Mouse (Mus musculus) thymus, postnatal 36 days (tissue): ENCODE measurements around the gene Mapk14.
"Not testable (repeated sequence)": the region's sequence is repeated elsewhere in the genome, so short reads cannot be mapped to it uniquely, and the experiment has no call there.

ENCODE experiments used
- DNase-seq, 2 experiments: peaks; one replicate each; pipeline ENCODE4 v3.0.0; 2022; ENCODE audit warnings: mixed read lengths in 2 of 2

Gene Mapk14

DNA sequence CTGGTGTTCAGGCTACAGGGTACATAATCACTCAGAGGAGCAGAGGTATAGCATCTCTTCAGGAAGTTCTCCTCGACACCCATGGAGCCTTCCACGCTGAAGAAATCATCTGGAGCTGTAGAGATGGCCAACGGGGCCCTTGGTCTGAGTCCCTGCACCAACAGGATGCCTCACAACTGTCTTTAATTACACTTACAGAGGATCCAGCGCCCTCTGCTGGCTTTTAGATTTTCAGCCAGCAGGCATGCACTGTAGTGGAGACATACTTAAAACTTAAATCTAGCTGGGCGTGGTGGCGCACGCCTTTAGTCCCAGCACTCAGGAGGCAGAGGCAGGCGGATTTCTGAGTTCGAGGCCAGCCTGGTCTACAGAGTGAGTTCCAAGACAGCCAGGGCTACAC is 52.8 kb downstream of the Mapk14 start:
- peak; percentile 16 to 32 for DNase-seq

DNA sequence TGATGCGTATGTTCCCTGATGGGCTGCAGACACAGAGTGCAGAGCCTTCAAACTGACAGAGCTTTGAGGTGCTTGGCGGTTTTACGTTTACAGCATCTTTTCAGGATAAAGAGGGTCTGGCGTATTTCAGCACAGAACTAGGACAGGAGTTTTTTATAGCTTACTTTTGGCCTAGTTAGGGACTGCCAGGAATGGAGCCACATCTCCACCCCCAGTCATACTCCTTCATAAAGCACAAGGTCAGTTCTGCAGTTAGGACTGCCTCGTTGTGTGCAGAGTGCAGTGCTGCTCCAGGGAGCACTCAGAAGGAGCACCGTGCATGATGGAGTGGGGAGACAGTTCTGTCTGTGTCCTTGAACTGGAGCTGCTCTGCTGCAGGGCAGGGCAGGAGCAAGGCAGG is 54.6 kb downstream of the Mapk14 start:
- DNase-seq: no peak

DNA sequence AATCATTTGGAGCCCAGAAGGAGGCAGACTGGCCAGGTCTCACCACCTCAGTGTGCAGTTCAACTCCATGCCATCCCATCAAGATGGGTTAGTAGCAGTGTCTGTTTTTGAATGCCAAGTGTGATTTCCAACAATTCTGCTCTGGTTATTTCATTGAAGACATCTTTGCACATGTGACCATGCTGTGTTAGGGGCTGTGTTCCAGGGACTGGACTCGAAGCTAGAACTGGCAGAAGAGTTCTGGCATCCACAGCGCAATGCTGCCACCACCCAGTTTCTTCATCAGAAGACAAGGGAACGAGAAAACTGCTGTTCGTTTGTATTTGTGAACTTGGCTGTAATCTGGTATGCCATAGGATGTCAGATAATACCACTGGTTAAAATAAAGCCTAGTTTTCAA is 56.9 kb downstream of the Mapk14 start:
- no peak for DNase-seq

DNA sequence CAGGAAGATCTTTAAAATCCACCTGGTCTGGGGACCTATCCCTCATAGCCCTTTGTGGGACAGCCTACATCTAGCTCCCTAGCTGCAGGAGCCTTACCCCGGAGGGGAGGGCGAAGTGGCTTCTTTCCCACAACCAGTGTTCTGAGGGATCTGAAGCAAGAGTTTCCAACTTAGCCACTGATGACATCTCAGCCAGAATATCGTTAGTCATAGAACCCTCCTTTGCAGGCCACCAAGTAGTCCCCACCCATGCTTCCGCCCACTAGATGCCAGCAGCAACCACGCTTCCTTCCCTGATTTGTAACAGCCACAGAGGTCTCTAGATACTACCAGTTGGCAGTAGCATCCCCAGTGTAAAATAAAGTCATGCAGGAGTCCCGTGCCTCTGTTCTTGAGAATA is 59.5 kb downstream of the Mapk14 start:
- peak in 1 of 2 experiments; percentile 9 for DNase-seq

DNA sequence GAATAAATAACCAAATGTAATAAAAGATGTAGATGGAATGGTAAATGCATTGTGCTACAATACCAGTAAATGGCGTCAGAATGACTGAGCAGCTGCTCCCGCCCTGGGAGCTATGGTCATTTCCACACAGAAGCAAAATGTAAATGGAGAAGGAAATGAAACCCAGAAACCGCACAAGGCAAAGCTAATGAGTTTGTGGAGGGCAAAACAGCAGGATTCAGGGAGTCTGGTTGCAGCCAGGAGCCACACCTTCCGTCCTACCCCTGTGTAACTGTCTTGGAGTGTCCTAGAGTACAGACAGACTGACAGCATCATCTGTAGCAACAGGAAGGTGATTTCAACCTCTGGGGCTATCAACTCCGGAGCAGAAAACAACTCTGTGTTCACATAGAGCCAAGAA is 65.3 kb downstream of the Mapk14 start:
- DNase-seq: no peak

GRCm38 (mm10) chr17:28757470-28757869 is 66.3 kb downstream of the Mapk14 start:
- DNase-seq: no peak

DNA sequence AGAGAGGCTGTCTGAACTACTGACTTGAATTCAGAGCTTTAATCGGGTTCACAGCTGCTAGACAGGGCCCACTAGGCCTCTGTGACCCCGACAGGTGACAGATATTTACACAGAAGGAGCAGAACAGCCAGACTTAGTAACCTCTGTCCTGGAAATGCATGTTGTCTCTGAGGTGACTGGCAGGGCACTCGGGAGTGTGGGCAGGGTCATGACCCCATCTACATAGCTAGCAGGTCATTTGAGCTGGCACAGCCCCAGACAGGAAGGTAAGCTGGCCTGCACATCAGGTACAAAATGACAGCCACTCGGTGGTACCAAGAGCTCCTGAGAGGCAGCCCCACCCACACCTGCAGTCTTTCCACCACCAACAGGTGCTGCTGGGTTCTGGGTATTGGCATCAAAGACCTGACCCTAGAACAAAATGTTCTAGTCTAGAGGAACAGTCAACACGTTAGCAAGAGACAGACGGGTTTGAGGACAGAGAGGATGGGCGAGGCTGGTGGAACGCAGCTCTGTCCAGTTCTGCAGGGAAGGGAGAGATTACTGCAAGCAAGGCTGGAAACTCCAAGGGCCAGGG is 69.7 kb downstream of the Mapk14 start:
- DNase-seq: no peak

- DNase-seq: peak; percentile 70 to 75
Measured at GRCm38 (mm10) chr17:28761871-28762270, 70.7 kb downstream of the Mapk14 start.

- DNase-seq: no peak
Measured at GRCm38 (mm10) chr17:28766203-28766602, 75.1 kb downstream of the Mapk14 start.

DNA sequence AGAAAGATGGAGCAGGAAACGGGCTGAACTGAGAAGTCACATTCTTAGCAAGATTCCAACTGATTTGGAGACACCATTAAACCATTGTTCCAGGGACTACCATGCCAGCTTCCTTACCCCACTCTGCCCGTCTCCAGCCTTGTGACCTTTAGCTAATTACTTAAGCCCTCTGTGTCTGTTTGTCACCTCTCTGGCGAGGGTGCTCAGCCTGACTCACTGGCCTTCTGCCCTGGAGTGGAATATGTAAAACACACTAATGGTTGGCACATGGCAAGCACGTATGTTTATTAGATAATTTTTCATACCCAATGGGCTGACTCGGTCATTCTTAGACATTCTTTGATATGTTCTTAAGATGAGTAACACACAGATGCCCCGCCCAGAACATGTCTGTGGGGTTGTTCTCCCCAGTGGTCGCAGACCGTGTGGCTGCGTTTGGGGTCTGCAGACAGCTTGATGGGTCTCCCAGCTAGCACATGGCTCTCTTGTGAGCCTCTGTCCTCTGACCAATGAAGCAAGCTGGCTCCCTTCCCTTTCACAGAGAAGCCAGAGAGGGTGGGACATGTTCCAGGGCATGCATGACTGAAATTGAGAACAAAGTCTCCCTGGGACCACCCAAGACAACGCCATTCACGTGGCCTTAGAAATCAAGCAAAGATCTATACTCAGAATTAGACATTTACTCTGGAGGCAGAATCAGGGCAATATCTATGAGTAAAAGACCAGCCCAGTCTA is 75.8 kb downstream of the Mapk14 start:
- DNase-seq: no peak

- peak in 1 of 2 experiments; percentile 8 for DNase-seq
Measured at GRCm38 (mm10) chr17:28769121-28769874, 78.2 kb downstream of the Mapk14 start, which contains the start of gene Mapk13. TSS of gene Mapk13 (plus strand) at chr17:28769297.

DNA sequence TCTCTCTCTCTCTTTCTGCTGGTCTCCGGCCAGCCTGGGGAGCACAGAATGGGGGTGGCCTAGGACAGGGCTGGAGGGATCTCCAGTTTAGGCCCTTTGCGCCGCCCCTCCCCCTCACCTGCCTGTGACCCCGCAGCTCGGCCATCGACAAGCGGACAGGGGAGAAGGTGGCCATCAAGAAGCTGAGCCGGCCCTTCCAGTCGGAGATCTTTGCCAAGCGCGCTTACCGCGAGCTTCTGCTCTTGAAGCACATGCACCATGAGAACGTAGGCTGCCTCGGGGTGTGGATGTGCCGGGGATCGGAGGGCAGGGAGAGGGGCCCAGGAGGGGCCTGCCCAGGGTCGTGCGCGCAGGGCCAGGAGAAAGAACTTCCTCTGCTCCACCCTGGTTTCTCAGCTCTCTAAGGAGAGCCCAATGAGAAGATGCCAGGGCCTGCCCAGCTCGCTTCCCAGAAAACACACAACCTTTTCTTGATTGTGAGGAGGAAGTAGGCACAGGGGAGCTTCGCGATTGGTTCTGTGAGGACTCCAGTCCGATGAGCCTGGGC is 78.8 kb downstream of the Mapk14 start:
- DNase-seq: no peak

- no peak for DNase-seq
Measured at GRCm38 (mm10) chr17:28771289-28771688, 80.2 kb downstream of the Mapk14 start.

DNA sequence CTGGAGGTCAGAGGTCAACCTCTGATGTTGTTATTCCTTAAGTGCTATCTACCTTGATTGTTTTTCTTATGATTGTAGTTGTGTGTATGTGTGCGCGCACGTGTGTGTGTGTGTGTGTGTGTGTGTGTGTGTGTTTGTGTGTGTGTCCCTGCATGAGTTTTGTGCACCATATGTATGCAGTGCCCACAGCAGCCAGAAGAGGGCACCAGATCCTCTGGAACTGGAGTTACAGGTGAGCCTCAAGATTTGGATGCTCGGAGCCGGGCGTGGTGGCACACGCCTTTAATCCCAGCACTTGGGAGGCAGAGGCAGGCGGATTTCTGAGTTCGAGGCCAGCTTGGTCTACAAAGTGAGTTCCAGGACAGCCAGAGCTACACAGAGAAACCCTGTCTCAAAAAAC is 83.2 kb downstream of the Mapk14 start:
- DNase-seq: not testable (repeated sequence)

GRCm38 (mm10) chr17:28775161-28775560 is 84.0 kb downstream of the Mapk14 start:
- no peak for DNase-seq

DNA sequence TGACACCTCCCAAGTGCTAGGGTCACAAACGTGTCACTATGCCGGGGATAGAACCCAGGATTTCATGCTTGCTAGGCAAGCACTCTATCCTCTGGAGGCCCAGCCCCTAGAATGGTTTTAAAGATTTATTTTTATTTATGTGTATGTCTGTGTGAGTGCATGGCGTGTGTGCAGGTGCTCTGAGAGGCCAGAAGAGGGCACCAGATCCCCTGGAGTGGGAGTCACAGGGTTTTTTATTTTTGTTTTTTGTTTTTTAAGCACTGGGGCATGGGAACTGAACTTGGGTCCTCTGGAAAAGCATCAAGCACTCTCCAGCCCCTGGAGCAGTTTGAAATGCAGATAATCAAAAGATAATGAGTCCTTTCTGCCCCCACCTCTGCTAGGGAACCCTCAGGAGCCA is 85.7 kb downstream of the Mapk14 start:
- DNase-seq: no peak

DNA sequence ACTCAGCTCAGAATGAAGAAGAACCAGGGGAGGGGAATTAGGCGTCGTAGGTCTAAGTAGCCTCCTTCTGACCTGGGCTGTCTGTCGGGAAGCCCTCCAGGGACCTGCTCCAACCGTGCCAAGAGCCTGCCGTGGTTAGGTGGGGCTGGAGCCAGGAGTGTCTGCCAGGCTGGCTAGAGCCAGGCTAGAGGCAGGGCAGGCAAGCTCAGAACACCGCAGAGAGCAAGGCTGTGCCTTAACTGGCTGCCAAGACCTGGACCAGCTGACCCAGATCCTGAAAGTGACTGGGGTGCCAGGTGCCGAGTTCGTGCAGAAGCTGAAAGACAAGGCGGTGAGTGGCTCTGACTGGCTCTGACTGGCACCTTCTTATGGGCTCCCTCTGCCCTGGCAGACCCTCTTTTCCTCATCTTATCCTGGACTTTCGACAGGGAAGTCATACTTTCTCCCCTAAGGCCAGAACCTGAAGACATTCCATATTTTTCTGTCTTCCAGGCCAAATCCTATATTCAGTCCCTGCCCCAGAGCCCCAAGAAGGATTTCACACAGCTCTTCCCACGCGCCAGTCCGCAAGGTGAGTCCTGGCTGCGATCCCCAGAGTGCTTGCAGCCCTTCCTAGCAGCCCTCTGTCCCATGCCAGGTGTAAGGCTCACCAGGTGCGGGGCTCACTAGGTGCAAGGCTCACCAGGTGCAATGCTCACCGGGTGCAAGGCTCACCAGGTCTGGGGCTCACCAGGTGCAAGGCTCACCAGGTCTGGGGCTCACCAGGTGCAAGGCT is 86.3 kb downstream of the Mapk14 start:
- no peak for DNase-seq

- DNase-seq: no peak
Measured at GRCm38 (mm10) chr17:28779735-28780134, 88.6 kb downstream of the Mapk14 start.

GRCm38 (mm10) chr17:28780836-28781235 is 89.7 kb downstream of the Mapk14 start:
- DNase-seq: no peak

- no peak for DNase-seq
Measured at GRCm38 (mm10) chr17:28781290-28782045, 90.3 kb downstream of the Mapk14 start.

DNA sequence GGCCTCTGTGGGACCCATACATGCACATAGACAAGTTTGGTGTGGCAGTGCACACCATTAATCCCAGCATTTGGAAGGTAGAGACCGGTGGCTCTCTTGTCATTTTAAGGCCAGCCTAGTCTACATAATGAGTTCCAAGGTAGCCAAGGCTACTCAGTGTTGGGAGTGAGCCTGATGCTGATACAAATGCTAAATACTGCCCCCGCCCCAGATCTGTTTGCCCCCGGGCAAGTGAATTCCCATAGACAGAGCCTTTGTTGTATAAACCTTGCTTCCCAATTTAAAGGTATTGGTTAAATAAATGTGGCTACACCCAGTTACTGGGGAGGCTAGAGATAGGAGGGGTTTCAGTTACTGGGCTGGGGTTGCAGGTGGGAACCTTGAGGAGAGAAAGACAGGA is 93.9 kb downstream of the Mapk14 start:
- DNase-seq: no peak

DNA sequence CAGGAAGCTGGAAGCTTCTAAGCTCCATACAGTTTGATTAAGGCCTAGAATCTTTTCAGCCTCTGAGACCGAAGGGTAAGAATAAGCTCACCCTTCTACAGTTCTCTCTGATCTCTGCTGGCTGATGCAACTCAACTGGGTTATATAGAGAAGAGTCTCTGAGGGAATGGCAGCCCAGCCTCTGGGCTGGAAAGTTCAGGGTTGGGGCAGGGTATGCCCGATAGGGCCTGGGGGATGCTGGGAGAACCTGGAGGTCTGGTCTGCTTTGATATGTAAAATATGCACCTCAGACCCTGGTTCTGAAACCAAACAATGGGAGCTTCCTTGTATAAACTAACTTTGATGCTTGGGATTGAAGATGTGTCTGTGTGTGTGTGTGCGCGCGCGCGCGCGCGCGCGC is 96.4 kb downstream of the Mapk14 start:
- DNase-seq: no peak
